7 mouse cellular contexts compared by ENCODE assay signal in the genomic region with DNA sequence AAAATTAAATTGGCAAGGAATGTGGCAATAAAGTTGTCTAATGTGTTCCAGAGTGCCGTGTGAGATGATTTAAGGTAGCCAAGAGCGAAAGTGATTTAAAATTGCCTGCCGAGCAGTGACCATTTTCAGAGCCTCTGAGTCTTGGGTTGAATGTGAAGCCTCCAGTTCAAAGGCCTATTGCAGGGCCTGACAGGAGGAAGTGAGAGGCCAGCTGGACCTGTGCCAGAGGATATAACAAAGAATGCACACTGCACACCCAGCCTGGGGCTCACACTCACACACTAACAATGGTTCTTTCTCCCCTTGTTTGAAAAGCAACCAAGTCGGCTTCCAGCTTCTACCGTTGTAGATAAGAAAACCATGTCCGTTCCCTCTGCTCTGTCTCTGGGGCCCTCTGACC.
A peak's percentile ranks its signal among the peaks of the same experiment; 100 is the strongest.
DNase-seq lines count a peak whose midpoint lies in the region; TF ChIP-seq lines count a peak whose summit lies in the region.

No protein-coding gene starts in this region.

- TF ChIP-seq CTCF in left cerebral cortex, adult 2 months (IDR thresholded peaks at IDR 0.05): no peak

- H3K27ac ChIP-seq in left cerebral cortex, adult 2 months: no peak overlapping the region

- intact Hi-C loops in left cerebral cortex, adult 2 months (cut with DNase I): no loop called here

- no peak overlapping the region for H3K4me3 ChIP-seq in left cerebral cortex, adult 2 months

- peak; percentile 42 for DNase-seq in left cerebral cortex, adult 11 months (ENCODE audit: low spot score)
- DNase-seq in left cerebral cortex, adult 2 months (ENCODE audit: extremely low spot score in 1 of 2, low spot score in 2 of 2): no peak
- peak; percentile 43 for DNase-seq in embryo, embryonic 11 days
- DNase-seq in forelimb bud, embryonic 11.5 days (ENCODE audit: low read depth, low spot score): peak; percentile 72
- peak; percentile 14 to 36 for DNase-seq in kidney, postnatal 36 days
- DNase-seq in yolk sac, embryonic 10.5 days (ENCODE audit: low spot score): peak; percentile 4
- no peak for DNase-seq in thymus, postnatal 36 days

Comparison
In these comparisons a context has a peak if more than half of its experiments do, and no peak if none do; other contexts are left out.
1. DNase-seq: peak in left cerebral cortex, adult 11 months (single experiment), embryo, embryonic 11 days (single experiment), forelimb bud, embryonic 11.5 days (single experiment), kidney, postnatal 36 days (2 of 2) and yolk sac, embryonic 10.5 days (single experiment); none in left cerebral cortex, adult 2 months (0 of 2) and thymus, postnatal 36 days (0 of 2).